Mouse (Mus musculus) kidney, adult 2 months (tissue): Measurements from ENCODE around the gene Senp6.

Experiments
- CTCF ChIP-seq: fragments of 200-500 bp; conservative IDR thresholded peaks from 2 replicates; pipeline ENCODE4 v1.5.1; 2011; ENCODE audit warnings: low read depth, mild to moderate bottlenecking, control low read depth, low read length, moderate library complexity, mixed read lengths; ENCODE audit not compliant: insufficient read depth, insufficient read length
- POLR2A ChIP-seq: fragments of 200-500 bp; IDR thresholded peaks from one replicate; pipeline ENCODE4 v1.6.1; 2011; ENCODE audit warnings: low read depth, low read length, control low read depth

- TF ChIP-seq CTCF (peak; percentile 59), POLR2A (no peak)
Measured at GRCm38 (mm10) chr9:80026017-80026416, 40.7 kb upstream of the Senp6 start.
